Mouse (Mus musculus): ENCODE measurements at regions not wholly inside any gene's neighbourhood (a gene's known extent, or its start where the extent isn't known, plus 50 kb on each side); places are given as distances from the start of the nearest gene placed in this dataset.

- TF ChIP-seq CTCF (IDR thresholded peaks at IDR 0.05; ENCODE audit: insufficient read depth, low read length) (no peak), POLR2A (IDR thresholded peaks at IDR 0.05; ENCODE audit: borderline replicate concordance, extremely low read depth, low read depth, low read length) (no peak)
Observed at GRCm38 (mm10) chr15:93926842-93927241, 331.2 kb upstream of the Prickle1 start.

Measured in lung, adult 2 months (tissue).